In the genomic region with DNA sequence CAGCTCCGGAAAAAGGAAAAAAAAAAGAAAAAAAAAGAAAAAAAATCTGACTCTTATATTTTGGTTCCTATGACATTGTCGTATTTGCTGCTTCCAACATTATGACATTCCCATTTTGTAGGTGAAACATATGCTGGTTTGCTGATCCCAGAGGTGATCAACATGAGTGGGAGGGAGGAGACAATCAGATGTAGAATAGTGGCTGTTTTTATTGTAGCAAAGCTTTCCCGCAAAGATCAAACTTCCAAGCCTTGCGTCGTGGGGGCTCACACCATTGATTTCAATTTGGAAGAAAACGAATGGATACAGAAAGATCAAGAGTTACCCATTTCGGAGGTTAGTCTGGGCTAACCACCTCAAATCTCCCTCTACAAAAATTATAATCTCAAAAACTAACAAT, we compare ENCODE assay signal across 9 mouse cellular contexts. TPM values are rescaled to one million over a fixed set of nuclear protein-coding genes. Genes with fewer than 3 reads are reported as not detected.
DNase-seq lines count a peak whose midpoint lies in the region; ATAC-seq lines count a peak whose summit lies in the region.
"Had no signal": no experiment of that assay in that cellular context is flagged by ENCODE, and none has a peak within 500 bp of the region (broad histone marks: within the 10 kb centered on the region; RNA-seq: fewer than 3 reads in every experiment).

No protein-coding gene starts in this region.

- H3K4me2 ChIP-seq in heart, embryonic 16.5 days (ENCODE audit: low read depth, low read length): peak overlapping the region; percentile 85
- H3K4me2 ChIP-seq in hindbrain, embryonic 12.5 days (replicated peaks): peak overlapping the region; percentile 58
- peak overlapping the region; percentile 71 for H3K4me2 ChIP-seq in midbrain, embryonic 12.5 days (replicated peaks)

- H3K4me3 ChIP-seq in heart, embryonic 16.5 days (ENCODE audit: low read length): peak overlapping the region; percentile 68
- H3K4me3 ChIP-seq in hindbrain, embryonic 12.5 days: peak overlapping the region; percentile 41
- peak overlapping the region; percentile 52 for H3K4me3 ChIP-seq in midbrain, embryonic 12.5 days

- no peak for ATAC-seq in heart, embryonic 16.5 days (replicated peaks; ENCODE audit: extremely low read depth, insufficient read depth, low FRiP score)
- no peak for ATAC-seq in hindbrain, embryonic 12.5 days (ENCODE audit: low FRiP score)
- no peak for ATAC-seq in midbrain, embryonic 12.5 days (ENCODE audit: low FRiP score, low read depth)

- peaks cover 8% of the 10 kb centered on the region for H3K4me1 ChIP-seq in heart, embryonic 16.5 days (ENCODE audit: control insufficient read depth, insufficient read depth, low read length)
- H3K4me1 ChIP-seq in hindbrain, embryonic 12.5 days: peaks cover 4% of the 10 kb centered on the region
- H3K4me1 ChIP-seq in midbrain, embryonic 12.5 days: peaks cover 13% of the 10 kb centered on the region

- 28% methylated on average over 7 of the region's 7 CpGs for WGBS in heart, embryonic 16.5 days
- 26% methylated on average over 7 of the region's 7 CpGs for WGBS in hindbrain, embryonic 12.5 days
- WGBS in midbrain, embryonic 12.5 days: 21% methylated on average over 7 of the region's 7 CpGs

- H3K9ac ChIP-seq in heart, embryonic 16.5 days (ENCODE audit: low read length): peak overlapping the region; percentile 77
- peak overlapping the region; percentile 55 for H3K9ac ChIP-seq in hindbrain, embryonic 12.5 days
- H3K9ac ChIP-seq in midbrain, embryonic 12.5 days (replicated peaks): peak overlapping the region; percentile 55

- no peak for DNase-seq in heart, adult 11 months
- peak; percentile 75 for DNase-seq in cerebellum, adult 9-10 months
- no peak for DNase-seq in adrenal gland, postnatal 4 days (ENCODE audit: low spot score in 2 of 2)
- no peak for DNase-seq in thymus, postnatal 36 days
- no peak for DNase-seq in gastrocnemius, postnatal 4 days (ENCODE audit: low spot score in 2 of 2)

- H3K27me3 ChIP-seq in heart, embryonic 16.5 days (ENCODE audit: control insufficient read depth, insufficient read depth, low read length): no peaks in the 10 kb centered on the region
- no peaks in the 10 kb centered on the region for H3K27me3 ChIP-seq in hindbrain, embryonic 12.5 days
- H3K27me3 ChIP-seq in midbrain, embryonic 12.5 days: no peaks in the 10 kb centered on the region
- H3K27me3 ChIP-seq: Patski had no signal

- H3K27ac ChIP-seq in heart, embryonic 16.5 days (ENCODE audit: low read length): peak overlapping the region; percentile 85
- peak overlapping the region; percentile 93 for H3K27ac ChIP-seq in hindbrain, embryonic 12.5 days
- peak overlapping the region; percentile 94 for H3K27ac ChIP-seq in midbrain, embryonic 12.5 days (replicated peaks)

- no peaks in the 10 kb centered on the region for H3K9me3 ChIP-seq in heart, embryonic 16.5 days (replicated peaks; ENCODE audit: control insufficient read depth, low read length)
- H3K9me3 ChIP-seq in hindbrain, embryonic 12.5 days (replicated peaks): no peaks in the 10 kb centered on the region
- H3K9me3 ChIP-seq in midbrain, embryonic 12.5 days: no peaks in the 10 kb centered on the region

- no peaks in the 10 kb centered on the region for H3K36me3 ChIP-seq in heart, embryonic 16.5 days (ENCODE audit: control insufficient read depth, insufficient read depth)
- H3K36me3 ChIP-seq in hindbrain, embryonic 12.5 days: no peaks in the 10 kb centered on the region
- H3K36me3 ChIP-seq in midbrain, embryonic 12.5 days: no peaks in the 10 kb centered on the region

RNA-seq across cellular contexts. Expression of gene Zfp78, which starts 1.3 kb away (rescaled TPM):
- 1.0 and 1.8 TPM in 2 replicates for polyA plus RNA-seq in heart, embryonic 16.5 days (2015; fragmentation: Nextera tagmentation; extraction: Ambion mirVana)
- 2.8 and 3.0 TPM in 2 replicates for polyA plus RNA-seq in hindbrain, embryonic 12.5 days (2016; fragmentation: Nextera tagmentation; extraction: Ambion mirVana)
- polyA plus RNA-seq in midbrain, embryonic 12.5 days (2016; fragmentation: Nextera tagmentation; extraction: Ambion mirVana): 2.4 and 3.1 TPM in 2 replicates
- total RNA-seq in adrenal gland, postnatal 4 days (2021): 1 to 10 TPM; 3.9 to 4.0 TPM
- 1 to 10 TPM; 1.8 to 2.0 TPM for total RNA-seq in gastrocnemius, postnatal 4 days (2021)

RNA-seq across cellular contexts. Expression of gene Gm3854, which starts 18.2 kb away (rescaled TPM):
- 1.0 and 1.5 TPM in 2 replicates for polyA plus RNA-seq in heart, embryonic 16.5 days (2015; fragmentation: Nextera tagmentation; extraction: Ambion mirVana)
- polyA plus RNA-seq in hindbrain, embryonic 12.5 days (2016; fragmentation: Nextera tagmentation; extraction: Ambion mirVana): 4.8 and 5.4 TPM in 2 replicates
- 4.5 and 4.8 TPM in 2 replicates for polyA plus RNA-seq in midbrain, embryonic 12.5 days (2016; fragmentation: Nextera tagmentation; extraction: Ambion mirVana)
- total RNA-seq in adrenal gland, postnatal 4 days (2021): 1 to 10 TPM; 1.6 to 1.7 TPM
- under 1 TPM; 0.37 to 0.47 TPM for total RNA-seq in gastrocnemius, postnatal 4 days (2021)

RNA-seq across cellular contexts. Expression of gene Zfp28, which starts 21.3 kb away (rescaled TPM):
- polyA plus RNA-seq in heart, embryonic 16.5 days (2015; fragmentation: Nextera tagmentation; extraction: Ambion mirVana): 7.6 and 9.5 TPM in 2 replicates
- polyA plus RNA-seq in hindbrain, embryonic 12.5 days (2016; fragmentation: Nextera tagmentation; extraction: Ambion mirVana): 15.9 and 16.4 TPM in 2 replicates
- polyA plus RNA-seq in midbrain, embryonic 12.5 days (2016; fragmentation: Nextera tagmentation; extraction: Ambion mirVana): 14.8 and 16.0 TPM in 2 replicates
- total RNA-seq in adrenal gland, postnatal 4 days (2021): 1 to 10 TPM; 6.8 to 9.0 TPM
- total RNA-seq in gastrocnemius, postnatal 4 days (2021): 1 to 10 TPM; 7.1 to 7.5 TPM

RNA-seq across cellular contexts. Expression of gene Zfp583, which starts 30.7 kb away (rescaled TPM):
- 3.2 and 4.5 TPM in 2 replicates for polyA plus RNA-seq in heart, embryonic 16.5 days (2015; fragmentation: Nextera tagmentation; extraction: Ambion mirVana)
- polyA plus RNA-seq in hindbrain, embryonic 12.5 days (2016; fragmentation: Nextera tagmentation; extraction: Ambion mirVana): 10.8 and 12.1 TPM in 2 replicates
- polyA plus RNA-seq in midbrain, embryonic 12.5 days (2016; fragmentation: Nextera tagmentation; extraction: Ambion mirVana): 7.9 and 8.7 TPM in 2 replicates
- 1 to 10 TPM; 3.1 to 5.4 TPM for total RNA-seq in adrenal gland, postnatal 4 days (2021)
- total RNA-seq in gastrocnemius, postnatal 4 days (2021): 1 to 10 TPM; 1.2 to 1.9 TPM
- polyA plus RNA-seq: Patski had no signal

RNA-seq across cellular contexts. Expression of gene Smim17, which starts 36.8 kb away (rescaled TPM):
- polyA plus RNA-seq in heart, embryonic 16.5 days (2015; fragmentation: Nextera tagmentation; extraction: Ambion mirVana): 0.20 TPM in 1 of 2 replicates, not detected in the other
- polyA plus RNA-seq in hindbrain, embryonic 12.5 days (2016; fragmentation: Nextera tagmentation; extraction: Ambion mirVana): 1.5 TPM in 2 replicates
- 0.85 and 1.1 TPM in 2 replicates for polyA plus RNA-seq in midbrain, embryonic 12.5 days (2016; fragmentation: Nextera tagmentation; extraction: Ambion mirVana)
- under 1 TPM; 0.17 to 0.40 TPM for total RNA-seq in adrenal gland, postnatal 4 days (2021)
- under 1 TPM in 1 of 2 experiments, not detected in 1; 0.44 TPM for total RNA-seq in gastrocnemius, postnatal 4 days (2021)
